Mouse (Mus musculus): ENCODE measurements around the gene Mmp27. TPM values are rescaled to one million over a fixed set of nuclear protein-coding genes. Genes with fewer than 3 reads are reported as not detected.

The Mmp27 gene
- polyA plus RNA-seq, 1 experiment from 2014 or later = not detected

- no peak for DNase-seq (ENCODE audit: low spot score)
- H3K9me3 ChIP-seq = no peaks in the 10 kb centered on the region
Observed at GRCm38 (mm10) chr9:7570485-7570884, 711 bp upstream of the Mmp27 start.

GRCm38 (mm10) chr9:7572188-7572587 lies 992 bp downstream of the Mmp27 start:
- DNase-seq (ENCODE audit: low spot score) = no peak
- 90% methylated on average over 7 of the region's 7 CpGs for WGBS
- Histone ChIP-seq H3K4me3 (no peak overlapping the region), H3K4me1 (no peaks in the 10 kb centered on the region), H3K9me3 (no peaks in the 10 kb centered on the region), H3K36me3 (replicated peaks) (no peaks in the 10 kb centered on the region), H3K27me3 (replicated peaks; ENCODE audit: low read depth, poor library complexity, severe bottlenecking) (no peaks in the 10 kb centered on the region), H3K27ac (replicated peaks) (no peak overlapping the region)

More at GRCm38 (mm10) chr9:7570485-7570884, 711 bp upstream of the Mmp27 start:
- H3K27ac ChIP-seq (replicated peaks) = no peak overlapping the region
- H3K36me3 ChIP-seq (replicated peaks) = no peaks in the 10 kb centered on the region
- H3K4me1 ChIP-seq = no peaks in the 10 kb centered on the region
- H3K27me3 ChIP-seq (replicated peaks; ENCODE audit: low read depth, poor library complexity, severe bottlenecking) = no peaks in the 10 kb centered on the region
- 93% methylated on average over 1 of the region's 1 CpGs for WGBS
- no peak overlapping the region for H3K4me3 ChIP-seq

GRCm38 (mm10) chr9:7572663-7573308 lies 1.6 kb downstream of the Mmp27 start:
- no peaks in the 10 kb centered on the region for H3K36me3 ChIP-seq (replicated peaks)
- H3K4me1 ChIP-seq = no peaks in the 10 kb centered on the region
- H3K4me3 ChIP-seq = no peak overlapping the region
- no peak for DNase-seq (ENCODE audit: low spot score)
- H3K27me3 ChIP-seq (replicated peaks; ENCODE audit: low read depth, poor library complexity, severe bottlenecking) = no peaks in the 10 kb centered on the region
- no peak overlapping the region for H3K27ac ChIP-seq (replicated peaks)
- no peaks in the 10 kb centered on the region for H3K9me3 ChIP-seq
- 85% methylated on average over 2 of the region's 2 CpGs for WGBS

DNA sequence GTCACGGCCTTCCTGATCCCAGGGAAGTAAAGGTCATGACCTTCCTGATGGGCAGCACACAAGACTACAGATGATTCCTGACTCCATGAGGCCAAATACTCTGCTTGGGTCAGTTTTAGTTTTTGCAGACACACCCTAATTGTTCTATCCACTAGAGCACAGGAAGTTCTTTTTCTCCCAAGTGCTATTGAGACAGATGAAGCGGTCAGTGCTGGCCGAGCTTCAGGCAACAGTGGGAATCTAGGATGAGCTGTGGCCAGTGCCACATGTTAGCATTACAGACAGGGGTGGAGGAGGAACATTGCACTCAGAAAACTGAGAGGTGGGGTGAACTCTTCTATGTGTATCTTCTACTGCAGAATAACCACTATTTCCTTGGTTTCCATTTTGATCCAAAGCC lies 4.3 kb downstream of the Mmp27 start:
- H3K4me3 ChIP-seq = no peak overlapping the region
- 53% methylated on average over 3 of the region's 3 CpGs for WGBS
- H3K27me3 ChIP-seq (replicated peaks; ENCODE audit: low read depth, poor library complexity, severe bottlenecking) = no peaks in the 10 kb centered on the region
- no peaks in the 10 kb centered on the region for H3K36me3 ChIP-seq (replicated peaks)
- no peak overlapping the region for H3K27ac ChIP-seq (replicated peaks)
- no peak for DNase-seq (ENCODE audit: low spot score)
- no peaks in the 10 kb centered on the region for H3K9me3 ChIP-seq
- no peaks in the 10 kb centered on the region for H3K4me1 ChIP-seq

DNA sequence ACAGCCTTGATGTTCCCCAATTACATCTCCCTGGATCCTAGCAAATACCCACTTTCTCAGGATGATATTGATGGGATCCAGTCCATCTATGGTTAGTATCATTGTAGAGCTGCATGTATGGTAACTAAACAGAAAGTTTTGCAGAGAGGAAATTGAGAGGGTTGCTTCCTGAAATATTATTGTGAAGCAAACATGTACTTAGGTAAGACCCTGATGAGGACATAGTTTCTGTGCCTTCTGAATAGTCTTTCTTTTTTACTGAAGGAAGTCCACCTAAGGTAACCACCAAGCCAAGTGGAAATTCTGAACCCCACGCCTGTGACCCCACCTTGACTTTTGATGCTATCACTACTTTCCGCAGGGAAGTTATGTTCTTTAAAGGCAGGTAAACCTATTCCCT lies 6.2 kb downstream of the Mmp27 start:
- Histone ChIP-seq H3K4me3 (no peak overlapping the region), H3K27me3 (replicated peaks; ENCODE audit: low read depth, poor library complexity, severe bottlenecking) (no peaks in the 10 kb centered on the region), H3K36me3 (replicated peaks) (no peaks in the 10 kb centered on the region), H3K9me3 (no peaks in the 10 kb centered on the region), H3K27ac (replicated peaks) (no peak overlapping the region), H3K4me1 (no peaks in the 10 kb centered on the region)
- DNase-seq (ENCODE audit: low spot score) = no peak
- WGBS = 88% methylated on average over 2 of the region's 2 CpGs

DNA sequence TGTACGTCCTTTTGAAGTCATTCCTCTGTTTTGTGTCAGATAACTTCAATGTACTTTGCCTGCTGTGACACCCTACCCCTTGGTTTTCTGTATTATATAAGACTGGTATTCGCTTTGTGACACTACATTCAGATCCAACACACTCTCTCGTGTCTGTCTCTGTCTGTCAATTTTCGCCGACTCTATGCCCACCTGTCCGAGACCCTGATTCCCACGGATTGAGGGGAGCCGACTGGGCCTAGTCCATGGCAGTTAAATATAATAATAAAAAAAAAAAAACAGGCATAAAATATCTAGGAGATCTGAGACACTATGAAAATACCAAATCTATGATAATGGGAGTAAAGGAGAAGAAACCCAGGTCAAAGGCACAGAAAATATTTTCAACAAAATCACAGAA lies 18.9 kb downstream of the Mmp27 start:
- H3K9me3 ChIP-seq = no peaks in the 10 kb centered on the region
- WGBS = 73% methylated on average over 8 of the region's 8 CpGs

DNA sequence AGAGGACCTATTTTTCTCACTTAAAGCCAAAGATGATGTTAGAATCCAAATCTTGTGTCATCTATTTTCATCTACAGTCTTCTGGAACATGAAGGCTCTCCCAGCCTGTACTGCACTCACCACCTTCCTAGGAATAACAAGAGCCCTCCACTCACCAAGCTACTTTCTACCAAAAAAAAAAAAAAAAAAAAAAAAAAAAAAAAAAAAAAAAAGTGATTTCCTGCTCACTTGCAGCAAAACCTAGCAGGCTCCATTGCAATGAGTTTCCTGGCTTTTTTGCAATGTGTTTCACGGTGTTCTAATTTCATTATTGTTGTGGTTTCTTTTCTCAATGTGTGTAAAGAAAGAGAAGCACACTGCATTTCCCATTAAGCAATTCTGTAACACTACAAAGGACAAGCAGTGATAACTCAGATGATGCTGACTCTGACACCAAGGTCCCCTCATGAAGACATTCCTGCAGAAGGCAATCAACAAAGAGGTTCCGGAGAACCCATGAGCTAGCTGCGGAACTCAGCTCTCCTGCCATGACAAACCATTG lies 22.1 kb downstream of the Mmp27 start:
- H3K27me3 ChIP-seq (replicated peaks; ENCODE audit: low read depth, poor library complexity, severe bottlenecking) = no peaks in the 10 kb centered on the region
- H3K36me3 ChIP-seq (replicated peaks) = no peaks in the 10 kb centered on the region
- H3K4me3 ChIP-seq = no peak overlapping the region
- no peaks in the 10 kb centered on the region for H3K4me1 ChIP-seq
- no peaks in the 10 kb centered on the region for H3K9me3 ChIP-seq
- no peak for DNase-seq (ENCODE audit: low spot score)
- no peak overlapping the region for H3K27ac ChIP-seq (replicated peaks)
- 89% methylated on average over 3 of the region's 3 CpGs for WGBS

More for the DNA sequence above, 18.9 kb downstream of the Mmp27 start:
- no peak for DNase-seq (ENCODE audit: low spot score)
- Histone ChIP-seq H3K27ac (replicated peaks) (no peak overlapping the region), H3K4me3 (no peak overlapping the region), H3K36me3 (replicated peaks) (no peaks in the 10 kb centered on the region), H3K27me3 (replicated peaks; ENCODE audit: low read depth, poor library complexity, severe bottlenecking) (no peaks in the 10 kb centered on the region), H3K4me1 (no peaks in the 10 kb centered on the region)

GRCm38 (mm10) chr9:7594816-7595540 lies 23.8 kb downstream of the Mmp27 start:
- no peaks in the 10 kb centered on the region for H3K4me1 ChIP-seq
- H3K27ac ChIP-seq (replicated peaks) = no peak overlapping the region
- WGBS = 25% methylated on average over 6 of the region's 6 CpGs
- no peaks in the 10 kb centered on the region for H3K36me3 ChIP-seq (replicated peaks)
- no peaks in the 10 kb centered on the region for H3K27me3 ChIP-seq (replicated peaks; ENCODE audit: low read depth, poor library complexity, severe bottlenecking)
- H3K9me3 ChIP-seq = no peaks in the 10 kb centered on the region
- peak overlapping the region; percentile 27; the same call in 1 of the 2 replicates for H3K4me3 ChIP-seq
- DNase-seq (ENCODE audit: low spot score) = peak; percentile 75

- no peaks in the 10 kb centered on the region for H3K9me3 ChIP-seq
- H3K4me3 ChIP-seq = no peak overlapping the region
- H3K36me3 ChIP-seq (replicated peaks) = no peaks in the 10 kb centered on the region
- 8% methylated on average over 3 of the region's 3 CpGs for WGBS
- DNase-seq (ENCODE audit: low spot score) = peak; percentile 71
- H3K4me1 ChIP-seq = no peaks in the 10 kb centered on the region
- no peak overlapping the region for H3K27ac ChIP-seq (replicated peaks)
- H3K27me3 ChIP-seq (replicated peaks; ENCODE audit: low read depth, poor library complexity, severe bottlenecking) = no peaks in the 10 kb centered on the region
Observed at GRCm38 (mm10) chr9:7602982-7603742, 32.0 kb downstream of the Mmp27 start.

- Histone ChIP-seq H3K27me3 (replicated peaks; ENCODE audit: low read depth, poor library complexity, severe bottlenecking) (no peaks in the 10 kb centered on the region), H3K4me1 (no peaks in the 10 kb centered on the region), H3K9me3 (no peaks in the 10 kb centered on the region), H3K27ac (replicated peaks) (no peak overlapping the region; the same call in 1 of the 2 replicates), H3K36me3 (replicated peaks) (no peaks in the 10 kb centered on the region), H3K4me3 (no peak overlapping the region)
- DNase-seq (ENCODE audit: low spot score) = no peak
- 66% methylated on average over 6 of the region's 6 CpGs for WGBS
Observed at GRCm38 (mm10) chr9:7604005-7604404, 32.8 kb downstream of the Mmp27 start.

DNA sequence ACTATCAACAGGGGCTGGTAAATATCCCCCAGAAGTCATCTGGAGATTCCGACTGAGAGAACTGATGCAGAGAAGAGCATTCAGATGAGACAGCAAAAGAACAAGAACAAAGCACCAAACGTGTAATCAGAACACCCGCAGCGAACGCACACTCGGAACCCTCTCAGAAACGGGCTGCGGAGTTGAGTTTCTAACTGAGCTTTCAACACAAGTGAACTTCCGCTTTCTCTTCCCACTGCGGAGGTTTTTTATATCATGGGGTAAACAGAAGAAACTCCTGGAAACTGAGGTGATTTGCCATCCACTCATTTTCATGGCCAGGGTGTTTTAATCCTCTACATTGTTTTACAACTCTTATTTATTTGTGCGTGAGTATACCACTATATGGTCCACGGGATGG lies 34.4 kb downstream of the Mmp27 start:
- Histone ChIP-seq H3K4me3 (no peak overlapping the region), H3K4me1 (no peaks in the 10 kb centered on the region), H3K9me3 (peaks cover 5% of the 10 kb centered on the region; the same call in 1 of the 2 replicates), H3K27me3 (replicated peaks; ENCODE audit: low read depth, poor library complexity, severe bottlenecking) (no peaks in the 10 kb centered on the region), H3K27ac (replicated peaks) (no peak overlapping the region), H3K36me3 (replicated peaks) (no peaks in the 10 kb centered on the region)
- no peak for DNase-seq (ENCODE audit: low spot score)
- WGBS = 91% methylated on average over 12 of the region's 12 CpGs

DNA sequence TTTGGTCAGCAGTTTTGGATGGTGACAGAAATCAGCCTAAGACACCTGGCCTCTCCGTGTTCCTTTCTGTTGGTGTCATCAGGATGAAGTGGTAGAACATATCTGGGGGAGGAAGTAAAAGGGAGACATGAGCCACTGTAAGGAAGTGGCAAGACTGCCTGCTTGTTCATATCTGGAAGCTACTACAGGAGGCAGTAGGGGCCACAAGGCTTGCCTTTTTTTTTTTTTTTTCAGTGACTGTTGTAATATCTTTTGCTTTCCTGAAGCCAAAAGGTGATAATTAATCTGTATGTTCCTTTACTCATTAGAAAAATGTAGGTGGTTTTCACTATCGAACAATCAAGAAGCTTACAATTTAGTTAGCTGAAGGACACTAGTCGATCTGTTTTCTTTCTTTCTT lies 51.4 kb downstream of the Mmp27 start:
- H3K36me3 ChIP-seq (replicated peaks) = no peaks in the 10 kb centered on the region
- WGBS = 80% methylated on average over 3 of the region's 3 CpGs
- no peaks in the 10 kb centered on the region for H3K4me1 ChIP-seq
- DNase-seq (ENCODE audit: low spot score) = no peak
- no peak overlapping the region for H3K27ac ChIP-seq (replicated peaks)
- H3K27me3 ChIP-seq (replicated peaks; ENCODE audit: low read depth, poor library complexity, severe bottlenecking) = no peaks in the 10 kb centered on the region
- H3K9me3 ChIP-seq = no peaks in the 10 kb centered on the region
- no peak overlapping the region for H3K4me3 ChIP-seq

Data from embryonic facial prominence, embryonic 10.5 days (tissue).